Mouse (Mus musculus): ENCODE data around the gene F2rl1. TPM values are rescaled to one million over a fixed set of nuclear protein-coding genes. Genes with fewer than 3 reads are reported as not detected.

Gene F2rl1
- total and polyA plus RNA-seq, 3 experiments, result 0.05 TPM; not detected in 2

DNA sequence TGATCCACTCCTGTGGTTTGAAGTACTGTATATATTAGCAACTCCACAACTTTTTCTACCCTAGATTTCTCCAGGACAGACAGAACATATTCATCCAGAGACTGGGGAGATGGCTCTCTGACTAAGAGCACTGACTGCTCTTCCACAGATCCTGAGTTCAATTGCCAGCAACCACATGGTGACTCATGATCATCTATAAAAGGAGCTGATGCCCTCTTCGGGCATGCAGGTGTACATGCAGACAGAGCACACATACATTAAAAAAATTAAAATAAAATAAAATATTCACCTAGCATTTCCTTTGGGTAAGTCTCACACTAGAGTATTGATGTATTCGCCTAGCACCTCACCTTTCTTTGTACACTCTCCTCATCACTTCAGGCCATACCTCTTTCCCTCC lies 4.2 kb upstream of the F2rl1 start:
- Histone ChIP-seq H3K4me3 (ENCODE audit: low read depth, low read length) (no peak overlapping the region), H3K9me3 (replicated peaks) (peaks cover 10% of the 10 kb centered on the region), H3K36me3 (replicated peaks) (no peaks in the 10 kb centered on the region), H3K27me3 (ENCODE audit: insufficient read depth, low read length) (peaks cover 26% of the 10 kb centered on the region), H3K4me1 (ENCODE audit: insufficient read depth, low read depth, low read length) (peaks cover 58% of the 10 kb centered on the region)
- ATAC-seq (ENCODE audit: extremely low read depth, insufficient number of reproducible peaks, low FRiP score, poor library complexity, severe bottlenecking) (no peak), DNase-seq (ENCODE audit: low spot score) (no peak)
- no peak for TF ChIP-seq GATA1 (IDR thresholded peaks at IDR 0.05; ENCODE audit: borderline replicate concordance, low read length)
- no peak for TF ChIP-seq TAL1 (conservative IDR thresholded peaks at IDR 0.05; ENCODE audit: low read depth, low read length)
- TF ChIP-seq CTCF (IDR thresholded peaks at IDR 0.05; ENCODE audit: low read depth, low read length), result no peak
- no peak for TF ChIP-seq GATA2 (IDR thresholded peaks at IDR 0.05; ENCODE audit: borderline replicate concordance, low read depth, low read length)

GRCm38 (mm10) chr13:95524424-95524673 lies 678 bp downstream of the F2rl1 start:
- no peak for TF ChIP-seq POLR2AphosphoS5 (IDR thresholded peaks at IDR 0.05; ENCODE audit: insufficient replicate concordance, low read depth, low read length)
- no peak for TF ChIP-seq GATA1 (IDR thresholded peaks at IDR 0.05; ENCODE audit: borderline replicate concordance, low read length)
- TF ChIP-seq CTCF (IDR thresholded peaks at IDR 0.05; ENCODE audit: low read depth, low read length), result no peak
- TF ChIP-seq GATA2 (IDR thresholded peaks at IDR 0.05; ENCODE audit: borderline replicate concordance, low read depth, low read length), result no peak
- no peak for TF ChIP-seq TAL1 (conservative IDR thresholded peaks at IDR 0.05; ENCODE audit: low read depth, low read length)
- Histone ChIP-seq H3K9me3 (replicated peaks) (peaks cover 13% of the 10 kb centered on the region), H3K27me3 (ENCODE audit: insufficient read depth, low read length) (peaks cover 29% of the 10 kb centered on the region), H3K4me3 (ENCODE audit: low read depth, low read length) (no peak overlapping the region; the same call in 1 of the 2 replicates), H3K4me1 (ENCODE audit: insufficient read depth, low read depth, low read length) (peaks cover 34% of the 10 kb centered on the region), H3K36me3 (replicated peaks) (no peaks in the 10 kb centered on the region)
- DNase-seq (ENCODE audit: low spot score) (no peak), ATAC-seq (ENCODE audit: extremely low read depth, insufficient number of reproducible peaks, low FRiP score, poor library complexity, severe bottlenecking) (no peak)

DNA sequence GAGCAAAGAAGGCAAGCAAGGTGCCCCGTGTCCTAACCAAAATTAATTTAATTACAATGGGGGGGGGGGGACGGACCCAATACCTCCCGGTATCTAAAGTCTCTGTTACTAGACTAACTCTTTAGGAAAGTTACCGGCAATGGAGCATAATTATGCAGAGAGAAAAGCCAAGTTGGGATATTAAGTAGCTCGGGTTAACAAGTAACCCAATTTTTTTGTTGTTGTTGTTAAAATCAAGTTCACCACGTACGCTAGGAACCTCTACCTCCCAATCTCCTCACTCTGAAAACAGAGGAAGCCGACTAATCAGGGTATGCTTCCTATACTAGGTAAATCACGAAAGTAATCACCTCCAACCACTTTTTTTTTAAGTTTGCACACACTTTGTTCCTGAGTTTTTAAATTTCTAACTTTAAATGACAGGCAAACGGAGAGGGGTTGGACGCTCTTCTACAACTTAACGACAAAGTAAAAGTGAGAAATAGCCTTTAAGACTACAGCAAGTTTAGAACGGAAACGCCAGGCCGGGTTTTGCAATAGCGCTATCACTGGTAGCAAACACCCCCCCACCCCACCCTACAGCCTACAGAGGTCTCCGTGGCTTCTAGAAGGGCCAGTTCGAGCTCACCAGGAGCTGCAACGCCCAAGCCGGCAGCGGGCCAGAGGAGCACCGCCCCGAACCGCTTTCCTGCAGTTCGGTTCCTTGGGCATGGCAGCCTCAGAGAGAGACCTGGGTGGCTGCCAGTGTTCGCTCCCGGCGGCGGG lies 1.2 kb downstream of the F2rl1 start:
- no peak for DNase-seq (ENCODE audit: low spot score)
- no peak for ATAC-seq (ENCODE audit: extremely low read depth, insufficient number of reproducible peaks, low FRiP score, poor library complexity, severe bottlenecking)
- TF ChIP-seq POLR2AphosphoS5 (IDR thresholded peaks at IDR 0.05; ENCODE audit: insufficient replicate concordance, low read depth, low read length) (no peak), GATA2 (IDR thresholded peaks at IDR 0.05; ENCODE audit: borderline replicate concordance, low read depth, low read length) (no peak), GATA1 (IDR thresholded peaks at IDR 0.05; ENCODE audit: borderline replicate concordance, low read length) (no peak), CTCF (IDR thresholded peaks at IDR 0.05; ENCODE audit: low read depth, low read length) (no peak), TAL1 (conservative IDR thresholded peaks at IDR 0.05; ENCODE audit: low read depth, low read length) (no peak)
- Histone ChIP-seq H3K9me3 (replicated peaks) (peaks cover 13% of the 10 kb centered on the region), H3K4me1 (ENCODE audit: insufficient read depth, low read depth, low read length) (peaks cover 37% of the 10 kb centered on the region), H3K27me3 (ENCODE audit: insufficient read depth, low read length) (peaks cover 29% of the 10 kb centered on the region), H3K4me3 (ENCODE audit: low read depth, low read length) (no peak overlapping the region; the same call in 1 of the 2 replicates), H3K36me3 (replicated peaks) (no peaks in the 10 kb centered on the region)

DNA sequence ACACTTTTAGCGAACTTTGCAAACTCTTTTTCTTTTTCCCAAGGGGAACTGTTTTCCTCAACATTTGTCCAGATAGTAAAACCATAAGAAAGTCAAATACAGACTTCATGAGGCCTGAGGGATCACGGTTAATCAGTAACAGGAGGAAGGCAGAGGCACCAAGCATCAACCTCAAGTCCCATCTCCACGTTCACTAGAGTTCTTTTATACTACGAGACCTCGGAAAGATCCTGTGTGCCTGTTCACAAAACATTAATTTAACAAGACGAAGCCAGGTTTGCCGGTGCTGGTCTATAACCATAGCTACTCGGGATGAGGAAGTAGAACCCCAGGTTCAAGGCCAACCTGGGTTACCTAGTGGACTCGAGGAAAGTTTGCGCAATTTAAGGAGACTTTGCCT lies 2.9 kb downstream of the F2rl1 start:
- no peaks in the 10 kb centered on the region for H3K36me3 ChIP-seq (replicated peaks)
- no peak for ATAC-seq (ENCODE audit: extremely low read depth, insufficient number of reproducible peaks, low FRiP score, poor library complexity, severe bottlenecking)
- H3K4me1 ChIP-seq (ENCODE audit: insufficient read depth, low read depth, low read length), result peaks cover 38% of the 10 kb centered on the region
- no peak for TF ChIP-seq CTCF (IDR thresholded peaks at IDR 0.05; ENCODE audit: low read depth, low read length)
- TF ChIP-seq TAL1 (conservative IDR thresholded peaks at IDR 0.05; ENCODE audit: low read depth, low read length), result no peak
- DNase-seq (ENCODE audit: low spot score), result no peak
- no peak overlapping the region for H3K4me3 ChIP-seq (ENCODE audit: low read depth, low read length)
- peaks cover 24% of the 10 kb centered on the region for H3K27me3 ChIP-seq (ENCODE audit: insufficient read depth, low read length)
- peaks cover 13% of the 10 kb centered on the region for H3K9me3 ChIP-seq (replicated peaks)

- Histone ChIP-seq H3K4me3 (ENCODE audit: low read depth, low read length) (no peak overlapping the region), H3K36me3 (replicated peaks) (no peaks in the 10 kb centered on the region), H3K27me3 (ENCODE audit: insufficient read depth, low read length) (peaks cover 17% of the 10 kb centered on the region; the same call in 1 of the 2 replicates), H3K9me3 (replicated peaks) (peaks cover 13% of the 10 kb centered on the region), H3K4me1 (ENCODE audit: insufficient read depth, low read depth, low read length) (peaks cover 35% of the 10 kb centered on the region)
- no peak for TF ChIP-seq POLR2AphosphoS5 (IDR thresholded peaks at IDR 0.05; ENCODE audit: insufficient replicate concordance, low read depth, low read length)
- no peak for TF ChIP-seq CTCF (IDR thresholded peaks at IDR 0.05; ENCODE audit: low read depth, low read length)
- TF ChIP-seq GATA1 (IDR thresholded peaks at IDR 0.05; ENCODE audit: borderline replicate concordance, low read length), result no peak
- no peak for TF ChIP-seq GATA2 (IDR thresholded peaks at IDR 0.05; ENCODE audit: borderline replicate concordance, low read depth, low read length)
- no peak for TF ChIP-seq TAL1 (conservative IDR thresholded peaks at IDR 0.05; ENCODE audit: low read depth, low read length)
- no peak for ATAC-seq (ENCODE audit: extremely low read depth, insufficient number of reproducible peaks, low FRiP score, poor library complexity, severe bottlenecking)
- DNase-seq (ENCODE audit: low spot score), result no peak
Measured at GRCm38 (mm10) chr13:95521029-95521428, 4.0 kb downstream of the F2rl1 start.

DNA sequence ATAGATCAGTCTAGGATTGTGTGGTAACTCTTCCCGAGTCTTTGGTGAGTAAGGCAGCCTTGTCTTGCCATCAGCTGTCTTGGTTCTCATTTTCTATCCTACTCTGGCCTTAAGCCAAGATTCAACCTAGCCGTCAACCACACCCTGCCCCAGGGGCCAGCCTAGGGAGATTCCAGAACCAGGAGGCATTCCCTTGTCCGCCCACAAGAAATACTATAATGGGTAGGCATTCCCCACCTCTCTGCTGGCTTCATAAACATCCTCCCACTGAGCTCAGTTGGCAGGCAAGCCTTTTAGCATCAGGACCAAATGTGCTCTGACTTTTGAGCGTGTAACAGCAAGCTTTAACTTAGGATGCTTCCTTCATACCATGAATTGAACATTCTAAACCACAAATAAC lies 10.3 kb downstream of the F2rl1 start:
- Histone ChIP-seq H3K4me1 (ENCODE audit: insufficient read depth, low read depth, low read length) (peaks cover 50% of the 10 kb centered on the region), H3K27me3 (ENCODE audit: insufficient read depth, low read length) (no peaks in the 10 kb centered on the region), H3K36me3 (replicated peaks) (no peaks in the 10 kb centered on the region), H3K9me3 (replicated peaks) (no peaks in the 10 kb centered on the region), H3K4me3 (ENCODE audit: low read depth, low read length) (no peak overlapping the region)
- ATAC-seq (ENCODE audit: extremely low read depth, insufficient number of reproducible peaks, low FRiP score, poor library complexity, severe bottlenecking), result no peak
- DNase-seq (ENCODE audit: low spot score), result no peak
- no peak for TF ChIP-seq GATA1 (IDR thresholded peaks at IDR 0.05; ENCODE audit: borderline replicate concordance, low read length)
- no peak for TF ChIP-seq TAL1 (conservative IDR thresholded peaks at IDR 0.05; ENCODE audit: low read depth, low read length)
- TF ChIP-seq CTCF (IDR thresholded peaks at IDR 0.05; ENCODE audit: low read depth, low read length), result no peak
- TF ChIP-seq POLR2AphosphoS5 (IDR thresholded peaks at IDR 0.05; ENCODE audit: insufficient replicate concordance, low read depth, low read length), result no peak
- TF ChIP-seq GATA2 (IDR thresholded peaks at IDR 0.05; ENCODE audit: borderline replicate concordance, low read depth, low read length), result no peak

Measured in G1E (cell line).